Comparison of ENCODE assay signal across 10 mouse cellular contexts in the genomic region with DNA sequence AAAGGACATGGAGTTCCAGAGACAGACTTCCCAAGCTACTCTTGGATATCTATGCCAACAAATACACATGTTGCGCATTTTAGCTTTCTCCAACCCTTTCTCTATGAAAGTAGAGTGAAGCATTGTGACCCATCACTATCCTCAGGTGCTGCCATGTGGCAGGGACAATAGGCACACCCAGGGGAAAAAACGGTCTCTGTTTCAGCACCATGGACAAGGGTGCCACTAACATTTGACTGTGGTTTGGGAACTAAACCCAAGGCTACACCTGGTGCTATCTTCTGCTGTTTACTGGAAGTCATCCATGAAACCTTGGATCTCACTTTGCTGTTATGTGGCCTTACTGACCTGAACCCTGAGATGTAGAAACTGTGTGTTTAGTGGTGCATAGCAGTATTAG.
DNase-seq lines count a peak whose midpoint lies in the region; ATAC-seq and TF ChIP-seq lines count a peak whose summit lies in the region.
"Had no signal": no experiment of that assay in that cellular context is flagged by ENCODE, and none has a peak within 500 bp of the region (broad histone marks: within the 10 kb centered on the region; RNA-seq: fewer than 3 reads in every experiment).

No protein-coding gene starts in this region.

- no peaks in the 10 kb centered on the region for H3K36me3 ChIP-seq in kidney, embryonic 16.5 days (ENCODE audit: insufficient read depth, low read length)
- H3K36me3 ChIP-seq in ES-E14 (ENCODE audit: control insufficient read depth, insufficient read depth, low read length, poor library complexity, severe bottlenecking), result no peaks in the 10 kb centered on the region
- H3K36me3 ChIP-seq: embryonic facial prominence, embryonic 12.5 days; intestine, embryonic 15.5 days had no signal

- in situ Hi-C loops in ES-E14 (cut with MboI; ENCODE audit: low sequenced_read_pairs in 2 of 2, unreplicated experiment in 2 of 2), result no loop called here

- ATAC-seq in kidney, embryonic 16.5 days (ENCODE audit: low FRiP score, low TSS enrichment), result no peak
- ATAC-seq: intestine, embryonic 15.5 days had no signal

- no peak overlapping the region for H3K9ac ChIP-seq in kidney, embryonic 16.5 days (replicated peaks; ENCODE audit: low read length)
- no peak overlapping the region for H3K9ac ChIP-seq in ES-E14 (ENCODE audit: insufficient read depth, low read depth, low read length, poor library complexity, severe bottlenecking)
- H3K9ac ChIP-seq: embryonic facial prominence, embryonic 12.5 days; intestine, embryonic 15.5 days had no signal

- H3K4me1 ChIP-seq in kidney, embryonic 16.5 days (ENCODE audit: insufficient read depth, low read length), result no peaks in the 10 kb centered on the region
- no peaks in the 10 kb centered on the region for H3K4me1 ChIP-seq in ES-E14 (ENCODE audit: control insufficient read depth in 2 of 2, insufficient read depth in 2 of 2, low read length in 2 of 2, poor library complexity in 1 of 2)
- H3K4me1 ChIP-seq: embryonic facial prominence, embryonic 12.5 days; intestine, embryonic 15.5 days had no signal

- H3K4me3 ChIP-seq in kidney, embryonic 16.5 days (ENCODE audit: low read length), result no peak overlapping the region
- H3K4me3 ChIP-seq in ES-E14 (ENCODE audit: insufficient read depth in 1 of 2, low read depth in 1 of 2, low read length in 2 of 2, poor library complexity in 1 of 2, severe bottlenecking in 1 of 2), result no peak overlapping the region
- H3K4me3 ChIP-seq: embryonic facial prominence, embryonic 12.5 days; intestine, embryonic 15.5 days had no signal

- DNase-seq in kidney, postnatal 14 days, result peak; percentile 7
- peak; percentile 45 for DNase-seq in ES-E14 (ENCODE audit: low read depth, low spot score)
- peak; percentile 66 for DNase-seq in embryo, embryonic 10 days (ENCODE audit: low spot score)
- DNase-seq in naive thymus-derived CD4-positive, alpha-beta T cell, adult 2 months (ENCODE audit: low read depth), result peak; percentile 47
- no peak for DNase-seq in right cerebral cortex, postnatal 36 days (ENCODE audit: low spot score in 2 of 2)
- no peak for DNase-seq in right cerebral cortex, postnatal 4 days
- DNase-seq in yolk sac, embryonic 10.5 days (ENCODE audit: low spot score), result no peak

- no peak overlapping the region for H3K27ac ChIP-seq in kidney, embryonic 16.5 days (ENCODE audit: low read length)
- no peak overlapping the region for H3K27ac ChIP-seq in ES-E14 (ENCODE audit: insufficient read depth, low read depth, low read length, poor library complexity, severe bottlenecking)
- H3K27ac ChIP-seq: embryonic facial prominence, embryonic 12.5 days; intestine, embryonic 15.5 days had no signal

- no peaks in the 10 kb centered on the region for H3K27me3 ChIP-seq in kidney, embryonic 16.5 days (ENCODE audit: insufficient read depth, low read length)
- H3K27me3 ChIP-seq: embryonic facial prominence, embryonic 12.5 days; intestine, embryonic 15.5 days had no signal

- H3K4me2 ChIP-seq in kidney, embryonic 16.5 days (replicated peaks; ENCODE audit: low read depth, low read length), result no peak overlapping the region
- H3K4me2 ChIP-seq: embryonic facial prominence, embryonic 12.5 days; intestine, embryonic 15.5 days had no signal

- WGBS in kidney, embryonic 16.5 days, result 48% methylated on average over 2 of the region's 2 CpGs

- H3K9me3 ChIP-seq in kidney, embryonic 16.5 days (ENCODE audit: low read length), result no peaks in the 10 kb centered on the region
- H3K9me3 ChIP-seq in ES-E14 (ENCODE audit: control insufficient read depth, insufficient read depth, low read depth, low read length), result no peaks in the 10 kb centered on the region
- H3K9me3 ChIP-seq: embryonic facial prominence, embryonic 12.5 days; intestine, embryonic 15.5 days had no signal

TF ChIP-seq in ES-E14, 5 proteins besides CTCF, POLR2A, EP300 and RAD21:
- no peak for TF ChIP-seq CHD2 (IDR thresholded peaks at IDR 0.05; ENCODE audit: low read depth, low read length)

Comparison
In these comparisons a context has a peak if more than half of its experiments do, and no peak if none do; other contexts are left out.
1. DNase-seq: peak in kidney, postnatal 14 days (single experiment), ES-E14 (single experiment), embryo, embryonic 10 days (single experiment) and naive thymus-derived CD4-positive, alpha-beta T cell, adult 2 months (single experiment); none in right cerebral cortex, postnatal 36 days (0 of 2), right cerebral cortex, postnatal 4 days (single experiment) and yolk sac, embryonic 10.5 days (single experiment).